Mouse (Mus musculus) spleen, postnatal 14 days (tissue): ENCODE measurements around the gene Sh2d4b.
A peak's percentile ranks its signal among the peaks of the same experiment; 100 is the strongest.

Experiments
- DNase-seq, 2 experiments: peaks; one replicate each; pipeline ENCODE4 v3.0.0; 2021 to 2022; ENCODE audit warnings: low spot score in 2 of 2

The Sh2d4b gene

DNA sequence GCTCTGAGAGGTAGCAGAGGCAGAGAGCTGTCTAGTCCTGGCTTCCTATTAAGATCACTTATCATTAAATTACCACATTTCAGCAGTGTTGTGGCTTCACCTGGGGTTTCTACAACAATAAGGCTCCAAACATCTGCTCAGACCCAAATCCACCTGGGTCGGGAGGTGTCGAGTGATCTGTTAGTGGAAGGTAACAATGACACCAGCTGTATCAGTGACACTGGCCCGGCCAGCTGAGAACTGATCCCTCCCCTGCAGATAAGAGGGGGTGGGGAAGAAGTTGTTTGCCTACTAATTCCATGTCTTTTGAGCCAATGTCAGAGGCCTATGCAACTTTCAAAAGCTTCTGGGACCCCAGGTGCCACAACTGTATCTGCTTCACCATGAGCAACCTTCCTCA, at the start of gene Sh2d4b:
Gene Sh2d4b (minus strand): TSS at position 71 of the 400 bp plus-strand sequence.
- no peak for DNase-seq

DNA sequence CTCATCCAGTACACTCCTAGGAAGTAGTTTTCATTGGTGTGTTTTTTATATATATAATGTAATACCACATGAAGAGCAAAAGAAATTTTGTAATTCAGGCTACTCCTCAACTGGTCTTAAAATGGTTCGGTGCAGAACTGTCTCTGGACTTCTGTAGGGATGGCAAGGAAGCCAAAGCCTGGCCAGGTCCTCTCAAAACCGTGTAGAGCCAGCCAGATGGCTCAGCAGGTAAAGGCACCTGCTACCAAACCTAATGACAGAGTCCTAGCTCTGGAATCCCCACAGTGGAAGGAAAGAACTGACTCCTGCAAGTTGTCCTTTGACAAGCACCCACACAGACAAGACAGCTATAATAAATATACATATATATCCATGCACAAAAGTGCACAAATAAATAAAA, 49.4 kb upstream of the Sh2d4b start:
- DNase-seq = no peak

DNA sequence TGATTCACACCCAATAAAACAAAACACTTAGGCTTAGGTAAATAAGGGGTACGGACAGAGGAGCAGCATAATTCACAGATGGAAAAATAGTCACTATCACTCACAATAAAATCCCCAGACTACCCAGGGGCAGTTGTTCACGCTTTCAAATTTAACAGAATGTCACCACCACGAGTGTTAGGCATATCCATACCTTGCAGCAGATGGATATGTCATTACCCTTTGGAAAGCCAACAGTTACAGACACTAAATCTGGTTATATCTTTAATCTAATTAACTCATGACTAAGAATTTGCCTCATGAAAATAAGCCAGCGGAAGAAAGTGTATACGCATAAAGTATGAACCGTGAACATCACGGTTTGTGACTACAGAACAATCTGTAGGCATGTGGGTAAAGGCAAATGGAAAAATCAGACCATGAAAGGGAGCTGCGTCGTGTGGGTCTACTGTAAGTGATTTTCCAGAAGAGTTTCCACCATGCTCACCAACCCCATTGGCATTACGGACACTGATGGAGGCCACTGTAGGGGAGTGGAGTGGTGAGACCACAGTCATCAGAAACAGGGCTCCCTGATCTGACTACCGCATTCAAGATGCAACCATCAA, 45.4 kb upstream of the Sh2d4b start:
- DNase-seq = no peak

DNA sequence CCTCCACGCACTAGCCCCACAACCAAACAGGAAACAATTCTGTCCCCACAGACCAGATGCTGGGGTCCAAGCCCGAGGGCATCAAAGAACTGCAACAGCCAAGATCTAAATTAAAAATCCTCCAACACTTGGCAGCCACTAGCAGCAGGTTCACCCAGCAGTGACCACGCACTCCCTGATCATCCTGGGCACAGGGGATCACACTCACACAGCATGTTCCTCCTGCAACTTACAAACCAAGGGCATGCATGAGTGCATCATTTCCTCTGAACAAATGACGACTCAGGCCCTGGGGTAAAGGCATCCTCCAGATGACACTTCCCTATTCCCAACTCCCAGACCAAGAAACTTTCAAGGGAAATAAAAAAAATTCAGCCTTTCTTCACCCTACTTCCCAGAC, 44.0 kb upstream of the Sh2d4b start:
- DNase-seq = no peak

DNA sequence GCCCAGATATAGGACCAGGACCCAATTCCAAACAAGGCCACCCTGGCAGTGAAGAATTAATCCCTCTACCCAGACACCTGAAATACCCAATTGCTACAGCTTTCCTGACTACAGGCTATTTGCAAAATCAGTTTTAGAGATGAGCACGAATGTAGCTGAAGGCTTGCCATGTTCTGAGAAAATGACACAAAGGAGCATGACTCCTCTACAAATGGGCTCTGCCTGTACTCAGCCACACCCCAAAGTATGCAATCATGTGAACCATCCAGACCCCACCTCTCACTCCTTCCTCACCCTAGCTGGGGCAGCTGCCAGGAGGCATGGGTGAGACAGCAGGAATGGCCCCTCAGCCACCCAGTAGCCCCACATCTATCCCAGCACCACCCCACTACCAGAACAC, 42.4 kb upstream of the Sh2d4b start:
- DNase-seq = no peak

DNA sequence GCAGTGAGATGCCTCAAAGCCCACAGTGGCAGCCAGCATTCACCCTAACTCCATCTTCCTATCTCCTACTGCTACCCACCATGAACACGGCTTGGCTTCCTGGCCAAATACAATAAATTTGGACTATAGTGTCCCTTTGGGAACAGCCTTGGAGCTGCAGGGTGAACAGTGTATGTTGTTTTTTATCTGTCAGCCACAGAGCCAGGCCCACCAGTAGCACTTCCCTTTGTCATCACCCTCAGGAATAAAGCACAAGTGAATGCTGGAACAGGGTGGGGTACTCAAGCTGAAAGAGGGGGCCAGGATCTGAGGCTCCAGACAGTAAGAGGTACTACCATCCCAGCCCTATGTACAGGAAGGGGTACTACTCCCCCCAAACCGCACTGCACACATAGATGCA, 42.0 kb upstream of the Sh2d4b start:
- DNase-seq = no peak

DNA sequence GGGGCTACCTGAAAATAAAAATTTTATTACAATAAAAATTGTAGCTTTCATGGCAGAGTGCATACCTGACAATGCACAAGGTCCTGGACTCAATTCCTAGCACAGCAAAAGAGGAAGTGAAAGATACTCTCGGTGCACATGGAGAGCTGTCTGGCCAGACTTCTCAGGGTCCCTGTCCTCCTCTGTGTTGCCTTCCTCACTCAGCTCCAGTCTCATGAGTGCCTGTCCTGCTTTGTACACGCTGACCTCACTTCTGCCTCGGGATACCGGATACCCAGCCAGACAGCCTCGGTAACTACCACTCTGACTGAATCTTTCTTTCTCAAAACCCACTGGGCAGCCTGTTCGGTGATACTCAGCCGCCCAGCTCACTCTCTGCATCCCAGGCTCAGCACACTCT, 40.3 kb upstream of the Sh2d4b start:
- no peak for DNase-seq

DNA sequence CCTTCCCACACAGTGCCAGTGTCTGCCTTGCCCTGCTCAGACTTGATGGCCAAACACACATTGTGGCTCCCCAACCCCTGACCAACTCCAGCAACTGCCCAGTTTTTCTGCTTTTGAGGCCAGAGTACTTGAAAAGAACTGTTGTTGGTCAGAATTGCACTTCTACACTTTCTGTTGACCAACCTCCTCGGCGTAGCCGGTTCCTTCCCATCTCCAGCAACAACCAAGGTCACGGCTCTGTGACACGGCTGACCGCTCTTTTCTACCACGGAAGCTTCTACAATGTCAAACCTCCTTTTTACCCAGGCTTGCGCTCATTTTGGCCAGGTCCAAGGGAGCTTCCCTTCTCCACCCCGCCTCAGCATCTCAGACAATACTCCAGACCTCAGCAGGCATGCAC, 39.2 kb upstream of the Sh2d4b start:
- DNase-seq = no peak

DNA sequence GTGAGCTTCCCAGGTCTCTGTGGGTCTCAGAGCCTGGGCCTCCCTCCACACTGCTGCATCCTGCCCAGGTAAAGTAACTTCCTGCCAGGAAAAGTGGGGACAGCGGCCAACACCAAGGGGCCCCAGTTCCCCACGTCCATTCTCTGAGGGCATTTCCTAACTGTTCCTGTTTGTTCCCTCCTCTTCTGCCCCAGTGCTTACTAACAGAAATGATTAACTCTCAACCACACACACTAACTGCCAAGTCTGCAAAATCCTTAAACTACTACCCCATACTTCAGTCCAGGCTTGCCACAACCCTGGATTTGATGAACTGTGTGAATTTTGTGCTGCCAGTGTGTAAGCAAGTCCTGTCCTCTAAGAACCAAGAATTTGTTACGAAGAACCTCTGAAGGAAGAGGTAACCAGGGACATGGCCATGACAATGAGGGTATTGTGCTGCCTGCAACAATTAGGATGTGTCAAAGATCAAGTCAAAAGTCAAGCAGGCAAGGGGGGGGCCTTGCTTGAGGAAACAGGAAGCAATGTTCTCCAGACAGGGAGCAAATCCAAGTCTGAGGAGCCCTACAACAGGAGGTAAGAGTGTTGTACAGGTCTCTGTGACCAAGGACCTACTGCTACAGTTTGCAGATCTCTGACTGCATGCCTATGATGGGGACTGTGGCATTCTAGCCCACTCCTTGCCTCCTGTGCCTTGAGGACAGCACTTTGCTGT, 38.2 kb upstream of the Sh2d4b start:
- no peak for DNase-seq

DNA sequence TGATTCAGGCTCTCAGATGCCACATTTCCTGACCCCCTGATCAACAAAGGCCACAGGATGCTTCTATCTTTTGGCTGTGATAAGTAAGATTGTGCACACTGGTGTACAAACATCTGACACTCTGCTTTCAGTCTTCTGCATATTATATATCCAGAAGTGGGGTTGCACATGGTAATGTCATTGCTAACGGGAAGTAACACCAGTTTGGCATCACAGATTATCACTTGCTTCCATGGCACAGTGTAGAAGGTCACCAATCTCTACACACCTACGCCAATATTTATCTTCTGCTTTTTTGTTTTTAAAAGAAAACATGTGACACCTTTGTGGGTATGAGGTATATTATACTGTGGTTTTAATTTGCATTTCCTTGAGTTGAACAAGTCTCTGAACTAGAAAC, 36.9 kb upstream of the Sh2d4b start:
- DNase-seq = no peak

DNA sequence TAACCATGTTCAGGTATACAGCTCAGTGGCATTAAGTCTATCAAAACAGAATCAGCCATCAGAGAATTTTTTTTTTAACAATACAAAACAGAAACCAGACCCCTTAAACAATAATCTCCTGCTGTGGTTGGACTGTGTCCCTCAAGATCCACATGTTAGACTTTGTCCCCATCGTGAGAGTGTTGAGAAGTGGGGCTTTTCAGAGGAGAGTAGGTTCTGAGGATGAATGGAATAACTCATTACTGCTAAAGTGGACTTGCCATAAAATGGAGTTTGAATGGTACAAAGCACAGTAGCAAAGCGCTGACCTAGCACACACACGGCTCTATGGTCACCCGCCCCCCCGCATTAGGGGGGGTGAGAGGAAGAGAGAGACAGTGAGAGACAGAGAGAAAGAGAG, 35.8 kb upstream of the Sh2d4b start:
- DNase-seq = no peak

DNA sequence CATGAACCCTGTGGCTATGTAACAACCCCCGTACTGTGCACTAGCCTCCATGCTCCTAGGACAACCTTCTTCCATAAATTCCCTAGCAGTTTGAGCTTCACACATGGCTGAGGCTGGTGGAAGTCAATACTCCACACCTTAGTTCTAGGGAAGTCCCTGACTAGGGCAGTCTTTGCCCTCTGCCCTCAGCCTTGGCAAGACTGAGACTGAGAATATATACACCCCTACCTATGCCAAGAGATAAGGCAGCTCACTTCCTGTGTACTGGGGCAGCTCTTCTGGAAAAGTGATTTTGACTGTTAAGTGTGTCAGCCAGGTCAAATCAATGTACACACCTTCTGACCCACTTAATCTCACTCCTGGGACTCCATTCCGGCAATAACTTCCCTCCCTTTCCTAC, 34.0 kb upstream of the Sh2d4b start:
- DNase-seq = no peak

DNA sequence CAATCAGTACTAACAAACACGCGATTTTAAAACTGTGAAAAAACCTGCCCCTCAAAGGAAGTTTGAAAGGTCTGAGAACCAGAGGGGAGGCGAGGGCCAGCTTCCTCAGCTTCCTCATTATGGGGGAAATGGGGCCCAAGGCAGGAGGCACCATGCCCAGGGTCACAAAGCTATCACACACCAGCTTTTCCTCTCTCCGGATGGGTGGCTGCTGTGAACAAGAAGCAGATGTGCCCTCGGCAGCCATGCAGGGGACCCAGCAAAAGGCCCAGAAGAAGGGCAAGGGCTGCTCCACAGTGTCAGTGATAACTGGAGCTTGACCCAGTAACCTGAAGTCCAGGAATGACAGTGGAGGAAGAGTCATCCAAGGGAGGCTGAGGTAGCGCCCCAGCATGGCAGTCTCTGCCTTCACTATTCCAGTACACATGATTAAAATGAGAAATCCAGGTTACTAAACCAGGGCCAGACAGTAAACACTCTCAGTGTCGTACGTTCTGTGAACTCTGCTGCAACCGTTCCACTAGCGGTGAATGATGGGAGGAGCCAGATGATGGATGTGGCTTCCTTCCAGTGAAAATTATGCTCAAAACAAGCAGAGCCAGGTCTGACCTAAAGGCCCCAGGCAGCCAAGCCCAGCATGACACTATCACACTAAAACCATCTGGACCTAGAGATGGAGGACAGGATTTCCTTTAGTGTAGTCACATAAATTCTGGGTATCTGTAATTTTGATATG, 31.5 kb upstream of the Sh2d4b start:
- DNase-seq = peak in 1 of 2 experiments; percentile 32

DNA sequence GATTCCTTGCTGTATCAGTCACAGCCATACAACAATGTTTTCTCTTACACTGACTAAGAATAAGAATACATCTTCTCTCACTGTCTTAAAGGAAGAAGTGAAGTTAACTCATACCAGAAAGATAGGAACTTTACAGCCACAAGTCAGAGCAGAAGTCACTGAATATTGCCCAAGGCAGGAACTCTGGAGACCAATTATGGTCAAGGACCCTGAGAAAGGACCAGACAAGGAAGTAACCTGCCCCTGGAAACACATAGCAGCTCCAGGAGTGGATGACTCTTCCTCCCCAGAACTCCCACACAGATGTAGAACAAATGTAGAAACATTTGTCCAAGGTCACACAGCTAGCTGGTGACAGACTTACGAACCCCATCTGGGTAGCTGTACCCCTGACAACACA, 28.2 kb upstream of the Sh2d4b start:
- DNase-seq = no peak

DNA sequence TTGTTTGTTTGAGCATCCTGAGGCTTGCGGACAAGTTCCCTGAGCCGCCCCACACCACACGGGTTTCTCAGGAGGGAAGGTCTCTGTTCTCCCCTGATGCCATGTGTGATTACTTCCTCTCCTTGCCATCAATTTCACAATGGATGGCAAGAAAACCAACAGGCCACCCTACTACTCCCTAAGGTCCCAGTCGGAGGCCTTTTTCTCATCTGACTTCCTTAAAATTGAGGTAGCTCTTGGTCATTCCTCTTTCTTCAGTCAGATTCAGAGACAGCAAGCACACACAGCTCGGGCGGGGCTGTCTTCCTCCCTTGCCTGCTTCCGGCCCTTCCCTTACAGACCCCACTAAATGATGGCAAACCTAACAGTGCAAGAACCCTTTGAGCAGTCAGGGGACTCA, 26.5 kb upstream of the Sh2d4b start:
- no peak for DNase-seq

DNA sequence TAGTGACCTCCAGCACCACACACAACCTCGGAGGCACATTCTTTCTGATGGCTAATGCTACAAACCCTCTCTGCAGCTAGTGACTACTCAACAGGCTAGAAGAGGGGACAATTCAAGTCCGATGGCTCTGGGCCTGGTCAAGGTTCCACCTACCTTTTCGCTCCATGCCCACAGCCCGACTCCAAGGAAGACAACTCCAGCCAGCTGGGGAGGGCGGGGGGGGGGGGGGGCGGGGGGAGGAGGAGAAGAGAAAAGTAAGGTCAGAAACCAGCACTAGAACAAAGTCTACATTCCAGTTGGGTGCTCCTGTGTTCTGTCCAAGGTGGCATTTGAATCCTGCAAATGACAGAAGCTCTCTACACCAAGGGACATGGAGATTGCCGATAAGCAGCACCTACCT, 25.4 kb upstream of the Sh2d4b start:
- DNase-seq = no peak

DNA sequence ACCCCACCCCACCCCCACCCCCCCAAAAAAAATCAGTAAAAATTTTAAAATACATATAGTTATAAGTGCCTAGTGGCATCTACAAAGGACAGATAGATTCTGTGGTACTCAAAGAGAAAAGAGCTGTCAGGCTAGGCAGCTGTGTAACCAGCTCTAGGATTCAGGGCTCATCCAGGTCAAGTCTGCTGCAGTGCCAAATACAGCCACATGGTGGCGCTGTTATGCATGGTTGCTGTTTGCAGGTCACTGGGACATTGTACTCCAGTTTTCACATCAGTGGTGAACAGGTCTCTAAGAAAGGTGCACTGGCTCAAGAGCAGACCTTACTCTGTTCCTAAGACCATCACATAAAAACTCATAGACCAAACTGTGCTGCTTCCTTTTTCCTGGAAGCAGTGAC, 24.6 kb upstream of the Sh2d4b start:
- peak; percentile 76 to 90 for DNase-seq

DNA sequence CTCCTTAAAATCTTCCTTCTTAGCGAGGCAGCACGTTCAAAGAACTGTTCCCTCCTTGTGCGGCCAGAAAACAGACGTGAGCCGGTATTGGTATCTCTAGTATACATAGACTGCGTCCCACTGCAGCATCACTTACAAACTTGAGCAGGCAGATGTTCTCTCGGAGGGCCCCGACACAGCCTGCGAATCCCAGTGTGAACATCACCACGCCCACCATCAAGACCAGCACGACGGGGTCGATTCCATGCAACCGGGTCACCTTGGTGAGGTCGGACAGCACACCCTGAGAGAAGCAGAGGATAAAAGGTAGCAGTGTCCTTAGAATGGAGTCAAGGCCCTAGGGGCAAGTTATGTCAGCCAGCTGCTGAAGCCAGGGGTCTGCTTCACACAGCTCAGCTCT, 23.6 kb upstream of the Sh2d4b start:
- DNase-seq = no peak

DNA sequence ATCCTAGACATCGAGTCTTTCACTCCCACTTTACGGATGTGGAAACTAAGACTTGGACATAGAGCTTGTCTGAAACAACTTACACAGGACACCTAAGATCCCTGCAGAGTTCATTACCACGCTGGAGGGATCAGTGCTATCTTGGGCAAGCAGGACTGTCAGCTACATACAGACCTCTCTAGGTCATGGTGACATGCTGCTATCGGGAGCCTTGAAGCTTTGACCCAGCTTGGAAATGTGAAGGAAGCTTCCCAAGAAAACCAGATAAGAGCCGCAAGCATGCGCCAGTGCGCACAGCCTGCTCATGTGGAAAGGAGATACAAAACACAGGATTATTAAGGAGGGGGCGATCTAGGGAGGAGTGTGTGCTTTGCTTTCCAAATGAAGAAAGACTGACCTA, 22.8 kb upstream of the Sh2d4b start:
- no peak for DNase-seq

DNA sequence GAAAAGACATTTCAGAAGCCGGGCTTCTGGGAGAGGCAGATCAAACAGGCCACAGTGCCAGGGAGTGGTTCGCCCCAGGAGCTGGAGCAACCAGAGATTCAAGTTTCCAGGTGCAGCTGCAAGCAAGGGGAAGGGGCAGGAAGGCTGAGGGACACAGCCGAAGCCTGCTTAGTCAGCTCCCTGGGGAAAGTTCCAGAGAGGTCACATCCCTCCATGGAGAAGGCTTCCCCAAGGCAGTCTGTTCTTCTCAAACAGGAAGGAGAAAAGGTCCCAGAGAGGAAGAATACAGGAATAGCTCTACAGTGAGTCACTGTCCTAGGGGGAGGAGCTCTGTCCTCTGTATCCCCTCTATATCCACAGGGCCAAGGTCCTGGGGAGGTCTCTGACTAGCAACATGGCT, 21.6 kb upstream of the Sh2d4b start:
- no peak for DNase-seq

DNA sequence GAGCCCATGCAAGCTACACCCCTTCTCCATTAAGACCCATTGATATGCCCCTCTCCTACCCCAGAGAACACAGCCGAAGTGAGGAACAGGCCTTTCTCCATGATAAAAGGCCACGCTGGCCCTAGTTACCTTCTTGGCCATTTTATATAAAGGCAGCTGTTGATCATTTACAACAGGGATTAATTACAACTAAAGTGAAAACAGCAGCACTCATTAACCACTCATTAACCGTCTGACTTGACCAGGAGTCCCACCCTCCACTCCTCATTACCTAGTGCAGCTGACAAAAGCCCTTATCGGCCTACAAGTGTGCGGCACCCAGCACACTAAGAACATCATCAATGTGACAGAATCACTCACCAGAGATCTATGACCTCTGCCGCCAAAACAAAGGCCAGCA, 20.6 kb upstream of the Sh2d4b start:
- no peak for DNase-seq

DNA sequence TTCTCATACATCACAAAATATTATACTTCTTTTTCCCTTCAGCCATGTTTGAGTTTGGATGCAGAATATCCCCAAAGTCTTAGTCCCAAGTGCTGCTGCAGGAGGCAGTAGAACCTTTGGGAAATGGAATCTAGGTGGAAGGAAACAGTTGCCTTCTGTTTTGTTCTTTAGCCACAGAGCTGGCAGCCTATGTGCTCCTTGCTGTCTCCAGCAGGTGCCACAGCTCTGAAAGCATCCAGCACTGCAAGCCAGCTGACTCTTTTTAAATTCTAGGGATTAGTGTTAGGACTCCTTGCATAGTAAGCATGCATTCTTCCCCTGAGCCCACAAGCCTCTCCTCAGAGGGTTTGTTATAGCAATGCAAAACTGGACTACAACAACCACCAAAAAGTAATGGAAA, 18.5 kb upstream of the Sh2d4b start:
- DNase-seq = no peak

DNA sequence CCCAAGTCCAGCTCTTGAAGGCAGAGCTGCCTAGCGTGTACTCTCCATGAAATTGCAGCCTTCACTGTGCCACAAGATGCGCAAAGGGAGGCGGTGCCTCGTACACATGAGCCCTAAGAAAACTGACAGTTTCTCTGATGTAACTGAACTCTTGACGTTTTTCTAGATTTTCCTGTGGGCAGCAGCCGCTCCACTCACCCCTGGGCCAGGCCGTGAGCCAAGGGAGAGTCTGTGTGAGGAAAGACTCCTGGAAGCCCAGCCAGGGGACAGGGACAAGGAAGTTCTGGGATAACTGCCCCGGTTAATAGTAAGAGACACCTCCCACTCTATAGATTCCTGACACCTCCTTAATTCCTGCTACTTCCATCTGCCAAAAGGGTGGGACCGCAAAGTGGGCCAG, 15.7 kb upstream of the Sh2d4b start:
- DNase-seq = no peak
